Mouse (Mus musculus) lung, postnatal 0 days (tissue): ENCODE results near the gene Csad.

Experiments
- CTCF ChIP-seq: IDR thresholded peaks from 2 replicates; pipeline ENCODE4 v1.5.1; 2016; ENCODE audit warnings: antibody characterized with exemption, mild to moderate bottlenecking
- EP300 ChIP-seq: IDR thresholded peaks from 2 replicates; pipeline ENCODE4 v1.6.1; 2016; ENCODE audit warnings: antibody characterized with exemption, mild to moderate bottlenecking, control low read depth

DNA sequence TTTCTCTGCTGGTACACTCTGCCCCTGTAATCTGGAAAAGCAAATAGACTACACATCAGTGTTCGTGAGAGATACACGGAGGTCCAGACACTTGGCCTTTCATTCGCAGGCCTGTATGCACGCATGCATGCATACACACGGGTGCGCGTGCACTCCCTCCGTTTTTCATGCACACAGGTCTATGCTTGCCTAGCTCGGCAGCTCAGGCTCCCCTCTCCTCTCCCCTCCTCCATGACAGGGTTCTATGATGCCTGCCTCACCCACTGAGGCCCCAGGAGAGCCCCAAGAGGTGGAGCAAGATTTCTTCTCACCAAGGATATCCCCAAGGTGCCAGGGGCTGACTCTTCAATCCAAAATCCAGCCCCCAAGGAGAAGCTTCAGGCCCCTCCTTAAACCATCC is 45.4 kb upstream of the Csad start:
- TF ChIP-seq CTCF: no peak
- no peak for TF ChIP-seq EP300
